Mouse (Mus musculus) G1E (cell line): ENCODE measurements around the gene Kank2. TPM values are rescaled to one million over a fixed set of nuclear protein-coding genes. Genes with fewer than 3 reads are reported as not detected.
A peak's percentile ranks its signal among the peaks of the same experiment; 100 is the strongest.

ENCODE experiments used
- ATAC-seq: 2 replicates; pipeline ENCODE4 v1.8.0; 2016; ENCODE audit warnings: mild to moderate bottlenecking; ENCODE audit not compliant: insufficient number of reproducible peaks, poor library complexity, low FRiP score, severe bottlenecking; ENCODE audit errors: extremely low read depth
- DNase-seq: peaks from one replicate; pipeline ENCODE4 v3.0.0; 2012; ENCODE audit warnings: low spot score
- H3K27me3 ChIP-seq: 2 replicates; pipeline ENCODE4 v1.6.1; 2012; ENCODE audit warnings: mild to moderate bottlenecking, low read length, inconsistent platforms; ENCODE audit not compliant: insufficient read depth
- H3K36me3 ChIP-seq: replicated peaks from 2 replicates; pipeline ENCODE3; 2012; ENCODE audit warnings: mild to moderate bottlenecking, inconsistent platforms
- H3K4me1 ChIP-seq: 2 replicates; pipeline ENCODE4 v1.6.1; 2012; ENCODE audit warnings: low read depth, low read length, inconsistent platforms, mixed read lengths; ENCODE audit not compliant: insufficient read depth
- H3K4me3 ChIP-seq: 2 replicates; pipeline ENCODE4 v1.5.1; 2012; ENCODE audit warnings: low read depth, mild to moderate bottlenecking, inconsistent platforms, low read length, moderate library complexity, mixed read lengths
- H3K9me3 ChIP-seq: replicated peaks from 2 replicates; pipeline ENCODE4 v1.6.1; 2012; ENCODE audit warnings: inconsistent platforms
- CTCF ChIP-seq: IDR thresholded peaks from 2 replicates; pipeline ENCODE4 v1.5.1; 2012; ENCODE audit warnings: low read depth, low read length, inconsistent platforms, mixed read lengths
- GATA1 ChIP-seq: IDR thresholded peaks from 2 replicates; pipeline ENCODE4 v1.6.1; 2012; ENCODE audit warnings: borderline replicate concordance, low read length, inconsistent platforms, mixed read lengths
- GATA2 ChIP-seq: IDR thresholded peaks from 2 replicates; pipeline ENCODE4 v1.6.1; 2012; ENCODE audit warnings: low read depth, low read length, inconsistent platforms, borderline replicate concordance
- POLR2AphosphoS5 ChIP-seq: IDR thresholded peaks from 2 replicates; pipeline ENCODE4 v1.6.1; 2012; ENCODE audit warnings: low read depth, low read length, inconsistent platforms; ENCODE audit not compliant: insufficient replicate concordance
- TAL1 ChIP-seq: conservative IDR thresholded peaks from 2 replicates; pipeline ENCODE4 v1.6.1; 2012; ENCODE audit warnings: low read depth, low read length, inconsistent platforms, mixed read lengths
- polyA plus RNA-seq: library from polyadenylated mRNA; stranded (reverse); fragments of >175 nt; gene quantifications from 2 replicates; pipeline ENCODE4 v1.2.3, GENCODE M21; 2012
- total RNA-seq, 2 experiments: library from RNA; stranded (forward) in 1 of 2; stranded (reverse) in 1 of 2; fragments of 200-1000 nt in 1 of 2; fragments of >200 nt in 1 of 2; fragmentation: Nextera tagmentation in 1 of 2; gene quantifications; 2 replicates each; pipeline ENCODE4 v1.2.3; 2014 to 2017

The Kank2 gene
- total and polyA plus RNA-seq, 3 experiments, result under 0.01 TPM; not detected in 2

DNA sequence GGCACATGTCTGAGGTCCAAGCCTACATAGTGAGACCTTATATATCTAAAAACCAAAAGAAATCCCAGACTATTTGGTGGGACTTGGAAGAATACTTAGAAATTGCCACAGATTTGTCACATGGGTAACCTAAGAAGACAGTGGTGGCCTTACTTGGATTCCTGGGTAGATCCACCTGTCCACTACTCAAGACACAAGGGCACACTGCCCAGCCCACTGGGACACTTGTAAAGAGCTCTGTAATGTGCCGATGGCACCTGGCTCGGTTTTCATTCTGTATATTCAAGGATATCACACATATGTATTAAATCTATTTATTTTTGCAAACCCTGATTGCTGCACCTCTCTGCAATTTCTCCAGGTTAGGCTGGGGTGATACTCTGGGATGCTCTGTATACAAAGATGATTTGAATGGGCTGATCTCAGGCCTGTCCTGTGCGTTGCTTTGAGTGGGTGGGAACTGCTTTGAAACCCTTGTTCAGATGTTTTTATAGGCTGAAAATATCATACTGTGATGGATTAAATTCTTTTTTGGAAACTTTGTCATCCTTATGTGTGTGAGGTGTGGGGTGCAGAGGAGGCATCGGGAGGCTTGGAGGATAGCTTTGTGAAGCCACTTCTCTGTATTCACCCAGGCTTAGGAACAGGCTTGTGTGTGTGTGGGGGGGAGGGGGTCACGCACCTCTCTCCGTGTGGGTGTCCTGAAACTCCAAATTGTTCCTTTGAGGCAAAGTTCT lies 49.0 kb downstream of the Kank2 start:
- Histone ChIP-seq H3K4me3 (no peak overlapping the region), H3K4me1 (peaks cover 47% of the 10 kb centered on the region), H3K27me3 (no peaks in the 10 kb centered on the region), H3K36me3 (peaks cover 93% of the 10 kb centered on the region), H3K9me3 (no peaks in the 10 kb centered on the region)
- DNase-seq (no peak), ATAC-seq (no peak)
- TF ChIP-seq GATA2 (no peak), TAL1 (no peak), GATA1 (no peak), CTCF (no peak), POLR2AphosphoS5 (no peak)

DNA sequence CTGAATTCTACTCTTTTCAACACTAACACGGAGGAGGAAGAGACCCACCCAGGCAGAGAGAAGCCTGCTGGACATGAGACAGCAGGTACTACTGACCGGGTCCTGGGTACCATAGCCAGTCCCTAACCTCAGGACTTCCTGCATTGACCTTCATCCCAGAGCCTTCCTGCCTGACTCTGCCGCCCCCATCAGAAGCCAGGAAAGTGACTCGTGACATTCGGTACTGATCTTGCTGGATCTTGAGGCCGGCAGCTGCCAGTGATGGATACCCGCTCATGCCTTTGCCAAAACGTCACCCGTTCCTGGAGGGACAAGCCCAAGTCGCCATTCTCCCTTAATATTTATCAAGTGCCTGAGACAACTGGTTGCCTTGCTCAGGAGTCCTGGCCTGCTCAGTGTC lies 50.1 kb downstream of the Kank2 start:
- no peak for ATAC-seq
- H3K4me1 ChIP-seq, result peaks cover 49% of the 10 kb centered on the region
- DNase-seq, result no peak
- H3K27me3 ChIP-seq, result no peaks in the 10 kb centered on the region
- H3K4me3 ChIP-seq, result no peak overlapping the region
- no peak for TF ChIP-seq GATA1
- no peak for TF ChIP-seq CTCF
- no peak for TF ChIP-seq POLR2AphosphoS5
- TF ChIP-seq GATA2, result no peak
- TF ChIP-seq TAL1, result no peak
- no peaks in the 10 kb centered on the region for H3K9me3 ChIP-seq
- peaks cover 93% of the 10 kb centered on the region for H3K36me3 ChIP-seq

DNA sequence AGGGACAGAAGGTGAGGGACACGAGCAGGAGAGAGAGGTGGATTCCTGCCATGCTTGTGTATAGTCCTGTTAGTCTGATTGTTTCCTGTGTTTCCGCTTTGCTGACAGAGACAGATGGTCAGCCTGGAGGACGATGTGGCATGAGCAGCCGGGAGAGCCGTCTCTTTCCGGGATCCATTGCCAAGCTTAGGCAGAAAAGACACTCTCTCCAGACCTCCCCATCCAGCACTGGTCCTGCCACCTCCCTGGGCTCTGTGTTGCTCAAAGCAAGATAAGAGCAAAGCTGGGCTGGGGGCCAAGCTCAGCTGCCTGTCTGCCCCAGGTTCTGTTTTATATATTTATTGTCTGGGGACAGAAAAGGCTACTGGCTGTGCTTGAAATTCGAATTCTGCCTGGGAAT lies 50.5 kb downstream of the Kank2 start:
- H3K27me3 ChIP-seq, result no peaks in the 10 kb centered on the region
- H3K36me3 ChIP-seq, result peaks cover 92% of the 10 kb centered on the region
- DNase-seq (peak; percentile 27), ATAC-seq (no peak)
- H3K9me3 ChIP-seq, result no peaks in the 10 kb centered on the region
- H3K4me1 ChIP-seq, result peaks cover 49% of the 10 kb centered on the region
- no peak overlapping the region for H3K4me3 ChIP-seq
- TF ChIP-seq GATA1 (no peak), CTCF (no peak), POLR2AphosphoS5 (no peak), TAL1 (no peak), GATA2 (no peak)

DNA sequence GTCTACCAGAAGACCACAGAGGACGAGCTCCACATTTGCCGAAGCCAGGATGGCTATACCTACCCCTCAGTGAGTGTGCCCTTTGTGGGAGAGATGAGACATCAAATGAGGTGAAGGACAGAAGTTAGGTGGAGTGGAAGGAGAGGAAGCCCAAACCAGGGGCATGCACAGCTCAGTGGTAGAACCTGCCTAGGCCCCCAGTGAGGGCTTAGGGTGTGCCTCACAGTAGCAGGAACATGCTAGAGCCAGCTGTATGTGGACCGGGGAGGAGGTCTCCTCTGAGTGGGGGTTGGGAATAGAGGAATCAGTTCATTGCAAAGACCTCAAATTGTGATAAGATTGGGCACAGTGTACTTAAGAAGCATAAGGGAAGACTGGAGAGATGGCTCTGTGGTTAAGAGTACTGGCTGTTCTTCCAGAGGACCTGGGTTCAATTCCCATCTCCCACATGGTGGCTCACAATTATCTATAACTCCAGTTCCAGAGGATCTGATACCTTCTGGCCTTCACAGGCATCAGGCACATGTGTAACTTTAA lies 51.2 kb downstream of the Kank2 start:
- peaks cover 45% of the 10 kb centered on the region for H3K4me1 ChIP-seq

DNA sequence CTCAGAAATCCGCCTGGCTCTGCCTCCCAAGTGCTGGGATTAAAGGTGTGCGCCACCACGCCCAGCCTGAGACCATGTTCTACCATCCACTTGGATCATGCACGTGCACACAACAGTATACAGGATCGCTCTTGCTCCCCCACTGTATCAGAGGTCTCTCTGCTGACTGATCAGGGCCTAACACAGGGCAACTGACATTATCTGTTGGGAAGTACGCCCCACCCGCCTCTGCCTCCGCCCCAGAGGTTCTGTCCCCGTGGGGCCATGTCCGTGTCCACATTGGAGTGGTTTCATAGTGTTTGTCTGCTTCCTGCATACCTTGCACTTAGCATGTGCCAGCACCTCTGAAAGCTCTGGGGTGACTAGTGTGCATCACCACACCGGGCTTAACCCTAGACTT lies 57.0 kb downstream of the Kank2 start:
- TF ChIP-seq POLR2AphosphoS5, result no peak
- Histone ChIP-seq H3K9me3 (no peaks in the 10 kb centered on the region), H3K4me1 (peaks cover 46% of the 10 kb centered on the region), H3K4me3 (no peak overlapping the region), H3K27me3 (no peaks in the 10 kb centered on the region), H3K36me3 (peaks cover 95% of the 10 kb centered on the region)
- DNase-seq, result no peak
- ATAC-seq, result no peak

More for the DNA sequence above, 51.2 kb downstream of the Kank2 start:
- TF ChIP-seq POLR2AphosphoS5 (no peak), GATA2 (no peak), CTCF (no peak), TAL1 (no peak), GATA1 (no peak)
- DNase-seq, result no peak
- Histone ChIP-seq H3K4me3 (no peak overlapping the region), H3K27me3 (no peaks in the 10 kb centered on the region), H3K36me3 (peaks cover 94% of the 10 kb centered on the region), H3K9me3 (no peaks in the 10 kb centered on the region)
- no peak for ATAC-seq

DNA sequence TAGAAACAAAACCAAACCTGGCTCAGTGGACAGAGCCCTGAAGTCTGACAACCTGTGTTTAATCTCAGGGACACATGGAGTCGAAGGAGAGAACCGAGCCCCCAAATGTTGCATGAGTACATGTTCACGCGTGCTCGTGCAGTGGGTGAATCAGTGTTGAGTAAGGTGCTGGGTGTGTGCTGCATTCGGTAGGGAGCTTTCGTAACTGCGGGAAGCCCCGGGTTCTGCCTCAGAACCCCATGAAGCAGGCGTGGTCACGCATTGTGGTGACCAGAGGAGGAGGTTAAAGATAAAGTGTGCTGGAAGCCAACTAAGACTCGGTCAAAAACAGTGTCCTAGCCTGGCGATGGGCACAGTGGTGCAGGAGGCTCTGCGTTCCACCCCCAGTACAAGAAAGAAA lies 58.1 kb downstream of the Kank2 start:
- ATAC-seq, result no peak
- H3K4me1 ChIP-seq, result peaks cover 39% of the 10 kb centered on the region
- H3K9me3 ChIP-seq, result no peaks in the 10 kb centered on the region
- H3K27me3 ChIP-seq, result no peaks in the 10 kb centered on the region
- TF ChIP-seq TAL1, result no peak
- no peak for TF ChIP-seq GATA2
- no peak for TF ChIP-seq CTCF
- TF ChIP-seq POLR2AphosphoS5, result no peak
- TF ChIP-seq GATA1, result no peak
- H3K36me3 ChIP-seq, result peaks cover 94% of the 10 kb centered on the region
- no peak for DNase-seq
- no peak overlapping the region for H3K4me3 ChIP-seq
